Mouse (Mus musculus) megakaryocyte, embryonic 14.5 days (primary cell): Measurements from ENCODE around the gene Pde4d. TPM values are rescaled to one million over a fixed set of nuclear protein-coding genes. Genes with fewer than 3 reads are reported as not detected.
A peak's percentile ranks its signal among the peaks of the same experiment; 100 is the strongest.

Source experiments
- H3K27me3 ChIP-seq: replicated peaks from 2 replicates; pipeline ENCODE3; 2012; ENCODE audit warnings: inconsistent platforms
- H3K36me3 ChIP-seq: replicated peaks from 2 replicates; pipeline ENCODE3; 2012; ENCODE audit warnings: low read length, inconsistent platforms, mixed read lengths
- H3K4me1 ChIP-seq: 2 replicates; pipeline ENCODE4 v1.6.1; 2012; ENCODE audit warnings: inconsistent platforms
- H3K4me3 ChIP-seq: replicated peaks from 2 replicates; pipeline ENCODE3; 2012; ENCODE audit warnings: moderate library complexity, mild to moderate bottlenecking, inconsistent platforms
- H3K9me3 ChIP-seq: 2 replicates; pipeline ENCODE4 v1.6.1; 2012; ENCODE audit warnings: inconsistent platforms
- FLI1 ChIP-seq: IDR thresholded peaks from 2 replicates; pipeline ENCODE4 v1.6.1; 2012; ENCODE audit warnings: low read length, inconsistent platforms, mixed read lengths
- GATA1 ChIP-seq: IDR thresholded peaks from 3 replicates; pipeline ENCODE4 v1.6.1; 2012; ENCODE audit warnings: mixed read lengths, low read length, inconsistent platforms, borderline replicate concordance
- polyA plus RNA-seq: library from polyadenylated mRNA; stranded (reverse); fragments of >175 nt; gene quantifications from 2 replicates; pipeline ENCODE4 v1.2.3, GENCODE M21; 2012; ENCODE audit warnings: low replicate concordance; ENCODE audit not compliant: insufficient read depth

Pde4d gene
- polyA plus RNA-seq, 1 experiment, result 2.8 TPM

GRCm38 (mm10) chr13:109627265-109627664, 1177.5 kb downstream of the Pde4d start:
- H3K27me3 ChIP-seq, result no peaks in the 10 kb centered on the region
- no peaks in the 10 kb centered on the region for H3K36me3 ChIP-seq
- TF ChIP-seq GATA1 (no peak), FLI1 (no peak)
- peaks cover 11% of the 10 kb centered on the region for H3K4me1 ChIP-seq
- H3K4me3 ChIP-seq, result no peak overlapping the region
- H3K9me3 ChIP-seq, result no peaks in the 10 kb centered on the region

GRCm38 (mm10) chr13:109628606-109629005, 1178.9 kb downstream of the Pde4d start:
- peaks cover 16% of the 10 kb centered on the region for H3K4me1 ChIP-seq
- H3K27me3 ChIP-seq, result no peaks in the 10 kb centered on the region
- H3K4me3 ChIP-seq, result no peak overlapping the region
- H3K36me3 ChIP-seq, result no peaks in the 10 kb centered on the region
- H3K9me3 ChIP-seq, result no peaks in the 10 kb centered on the region
- TF ChIP-seq FLI1 (no peak), GATA1 (no peak)

- Histone ChIP-seq H3K27me3 (no peaks in the 10 kb centered on the region), H3K36me3 (no peaks in the 10 kb centered on the region), H3K4me3 (no peak overlapping the region), H3K9me3 (no peaks in the 10 kb centered on the region), H3K4me1 (peaks cover 17% of the 10 kb centered on the region)
- no peak for TF ChIP-seq GATA1
- no peak for TF ChIP-seq FLI1
Measured at GRCm38 (mm10) chr13:109629216-109629615, 1179.5 kb downstream of the Pde4d start.

GRCm38 (mm10) chr13:109631399-109632026, 1181.8 kb downstream of the Pde4d start:
- peaks cover 23% of the 10 kb centered on the region for H3K4me1 ChIP-seq
- H3K9me3 ChIP-seq, result no peaks in the 10 kb centered on the region
- TF ChIP-seq FLI1, result no peak
- no peak for TF ChIP-seq GATA1
- H3K4me3 ChIP-seq, result no peak overlapping the region
- H3K27me3 ChIP-seq, result no peaks in the 10 kb centered on the region
- no peaks in the 10 kb centered on the region for H3K36me3 ChIP-seq

GRCm38 (mm10) chr13:109632387-109633036, 1182.8 kb downstream of the Pde4d start:
- Histone ChIP-seq H3K9me3 (no peaks in the 10 kb centered on the region), H3K27me3 (no peaks in the 10 kb centered on the region), H3K36me3 (no peaks in the 10 kb centered on the region), H3K4me3 (peak overlapping the region; percentile 62), H3K4me1 (peaks cover 21% of the 10 kb centered on the region)
- TF ChIP-seq GATA1 (no peak), FLI1 (no peak)

- H3K4me1 ChIP-seq, result peaks cover 21% of the 10 kb centered on the region
- no peaks in the 10 kb centered on the region for H3K9me3 ChIP-seq
- no peaks in the 10 kb centered on the region for H3K36me3 ChIP-seq
- no peaks in the 10 kb centered on the region for H3K27me3 ChIP-seq
- no peak for TF ChIP-seq FLI1
- no peak overlapping the region for H3K4me3 ChIP-seq
Measured at GRCm38 (mm10) chr13:109633037-109633418, 1183.3 kb downstream of the Pde4d start.

- Histone ChIP-seq H3K4me1 (peaks cover 20% of the 10 kb centered on the region), H3K4me3 (no peak overlapping the region), H3K9me3 (no peaks in the 10 kb centered on the region), H3K36me3 (no peaks in the 10 kb centered on the region), H3K27me3 (no peaks in the 10 kb centered on the region)
- TF ChIP-seq FLI1 (no peak), GATA1 (no peak)
Measured at GRCm38 (mm10) chr13:109635901-109636520, 1186.3 kb downstream of the Pde4d start.

GRCm38 (mm10) chr13:109638273-109638672, 1188.5 kb downstream of the Pde4d start:
- Histone ChIP-seq H3K36me3 (no peaks in the 10 kb centered on the region), H3K4me1 (peaks cover 18% of the 10 kb centered on the region), H3K4me3 (no peak overlapping the region), H3K27me3 (no peaks in the 10 kb centered on the region), H3K9me3 (no peaks in the 10 kb centered on the region)
- TF ChIP-seq GATA1 (no peak), FLI1 (no peak)

- no peak for TF ChIP-seq GATA1
- no peak for TF ChIP-seq FLI1
- no peaks in the 10 kb centered on the region for H3K36me3 ChIP-seq
Measured at GRCm38 (mm10) chr13:109639286-109639685, 1189.5 kb downstream of the Pde4d start.

GRCm38 (mm10) chr13:109641562-109641961, 1191.8 kb downstream of the Pde4d start:
- Histone ChIP-seq H3K4me1 (peaks cover 35% of the 10 kb centered on the region), H3K27me3 (no peaks in the 10 kb centered on the region), H3K36me3 (no peaks in the 10 kb centered on the region), H3K4me3 (no peak overlapping the region), H3K9me3 (no peaks in the 10 kb centered on the region)
- TF ChIP-seq FLI1 (no peak), GATA1 (no peak)

More at GRCm38 (mm10) chr13:109639286-109639685, 1189.5 kb downstream of the Pde4d start:
- H3K4me1 ChIP-seq, result peaks cover 23% of the 10 kb centered on the region
- H3K4me3 ChIP-seq, result no peak overlapping the region
- H3K27me3 ChIP-seq, result no peaks in the 10 kb centered on the region
- H3K9me3 ChIP-seq, result no peaks in the 10 kb centered on the region
